Mouse (Mus musculus) midbrain, embryonic 13.5 days (tissue): ENCODE measurements around the gene Mdh2. TPM values are rescaled to one million over a fixed set of nuclear protein-coding genes. Genes with fewer than 3 reads are reported as not detected.

Experiments used
- microRNA-seq: library from miRNA; unstranded; fragments of <30 nt; microRNA quantifications from one replicate; pipeline ENCODE4, GENCODE M21; 2016
- polyA plus RNA-seq: library from polyadenylated mRNA; unstranded; fragments of >200 nt; fragmentation: Nextera tagmentation; extraction: Ambion mirVana; gene quantifications from 2 replicates; pipeline ENCODE4 v1.2.1, GENCODE M21; 2015

Gene Mdh2
- polyA plus RNA-seq, 1 experiment from 2014 or later = 563 TPM

Small RNAs within 50 kb of the gene (microRNA-seq; reads per million reads assigned to microRNA genes)
- gene Gm23268 = not detected
- not detected for gene Mir7034

Other genes starting within 250 kb of the Mdh2 start
- 38.9 and 40.9 TPM in 2 replicates for gene Hip1, start 233.4 kb upstream of the Mdh2 start, polyA plus RNA-seq
- gene Ccl26, start 214.9 kb upstream of the Mdh2 start, polyA plus RNA-seq = not detected in 2 replicates
- 2.0 and 3.7 TPM in 2 replicates for gene Ccl24, start 205.4 kb upstream of the Mdh2 start, polyA plus RNA-seq
- 88.1 and 88.3 TPM in 2 replicates for gene Rhbdd2, start 145.9 kb upstream of the Mdh2 start, polyA plus RNA-seq
- 128 and 137 TPM in 2 replicates for gene Por, start 108.4 kb upstream of the Mdh2 start, polyA plus RNA-seq
- 70.1 and 72.7 TPM in 2 replicates for gene Tmem120a, start 34.0 kb upstream of the Mdh2 start, polyA plus RNA-seq
- gene Styxl1, start 95 bp upstream of the Mdh2 start, polyA plus RNA-seq = 0.34 TPM in 1 of 2 replicates, not detected in the other
- gene Srrm3, start 28.4 kb downstream of the Mdh2 start, polyA plus RNA-seq = 91.4 and 124 TPM in 2 replicates
- gene Hspb1, start 109.4 kb downstream of the Mdh2 start, polyA plus RNA-seq = 6.8 and 7.1 TPM in 2 replicates
- gene Ywhag, start 156.1 kb downstream of the Mdh2 start, polyA plus RNA-seq = 627 and 632 TPM in 2 replicates
- 1.0 and 1.4 TPM in 2 replicates for gene Ssc4d, start 196.1 kb downstream of the Mdh2 start, polyA plus RNA-seq
- 0.24 TPM in 1 of 2 replicates, not detected in the other for gene Zp3, start 201.6 kb downstream of the Mdh2 start, polyA plus RNA-seq
- gene Dtx2, start 216.3 kb downstream of the Mdh2 start, polyA plus RNA-seq = 28.5 and 28.8 TPM in 2 replicates